Mouse (Mus musculus): ENCODE measurements around the gene St6galnac3.

GRCm38 (mm10) chr3:153492986-153493385 lies 232.0 kb downstream of the St6galnac3 start:
- no peak for TF ChIP-seq USF1 (IDR thresholded peaks at IDR 0.05; ENCODE audit: low read depth)
- TF ChIP-seq CTCF (IDR thresholded peaks at IDR 0.05; ENCODE audit: control insufficient read depth, insufficient read depth, insufficient read length), result no peak
- no peak for TF ChIP-seq MYOG (IDR thresholded peaks at IDR 0.05; ENCODE audit: control insufficient read depth, extremely low read depth, insufficient read length)
- TF ChIP-seq MAX (IDR thresholded peaks at IDR 0.05), result no peak
